Mouse (Mus musculus) limb, embryonic 10.5 days (tissue): ENCODE results near the gene 2210016F16Rik. TPM values are rescaled to one million over a fixed set of nuclear protein-coding genes. Genes with fewer than 3 reads are reported as not detected.
"Not testable (repeated sequence)": the region's sequence is repeated elsewhere in the genome, so short reads cannot be mapped to it uniquely, and the experiment has no call there.

Source experiments
- DNase-seq: peaks from one replicate; pipeline ENCODE4 v3.0.0-alpha.2; 2017; ENCODE audit warnings: low spot score
- H3K27ac ChIP-seq: fragments of 300-500 bp; sonication (generic); 2 replicates; pipeline ENCODE4 v1.5.1; 2016; ENCODE audit warnings: mild to moderate bottlenecking
- H3K27me3 ChIP-seq: fragments of 300-500 bp; sonication (generic); 2 replicates; pipeline ENCODE4 v1.6.1; 2016; ENCODE audit warnings: low read depth, mild to moderate bottlenecking; ENCODE audit not compliant: poor library complexity, severe bottlenecking
- H3K36me3 ChIP-seq: fragments of 300-500 bp; sonication (generic); 2 replicates; pipeline ENCODE4 v1.6.1; 2016; ENCODE audit warnings: mild to moderate bottlenecking, moderate library complexity
- H3K4me1 ChIP-seq: fragments of 300-500 bp; sonication (generic); 2 replicates; pipeline ENCODE4 v1.6.1; 2016
- H3K4me3 ChIP-seq: fragments of 300-500 bp; sonication (generic); 2 replicates; pipeline ENCODE4 v1.5.1; 2016; ENCODE audit warnings: mild to moderate bottlenecking, moderate library complexity
- H3K9me3 ChIP-seq: fragments of 300-500 bp; sonication (generic); replicated peaks from 2 replicates; pipeline ENCODE4 v1.6.1; 2016; ENCODE audit warnings: mild to moderate bottlenecking
- WGBS: fragments of 180-500 bp; shearing (Covaris S2); methylation state at CpG from one replicate; pipeline ENCODE4 v1.1.7; 2016; 5-methylcytosine and 5-hydroxymethylcytosine counted together
- polyA plus RNA-seq: library from polyadenylated mRNA; unstranded; fragments of >200 nt; fragmentation: Nextera tagmentation; extraction: Ambion mirVana; gene quantifications from 2 replicates; pipeline ENCODE4 v1.2.1, GENCODE M21; 2016

Gene 2210016F16Rik
- polyA plus RNA-seq, 1 experiment from 2014 or later = 23.5 TPM

GRCm38 (mm10) chr13:58367641-58368040, 17.4 kb downstream of the 2210016F16Rik start:
- H3K27ac ChIP-seq = no peak overlapping the region
- no peaks in the 10 kb centered on the region for H3K4me1 ChIP-seq
- no peaks in the 10 kb centered on the region for H3K27me3 ChIP-seq
- no peaks in the 10 kb centered on the region for H3K36me3 ChIP-seq
- no peak for DNase-seq
- H3K4me3 ChIP-seq = no peak overlapping the region
- 73% methylated on average over 1 of the region's 1 CpGs for WGBS
- H3K9me3 ChIP-seq = no peaks in the 10 kb centered on the region

- H3K9me3 ChIP-seq = no peaks in the 10 kb centered on the region
Measured at GRCm38 (mm10) chr13:58366373-58366772, 18.7 kb downstream of the 2210016F16Rik start.

DNA sequence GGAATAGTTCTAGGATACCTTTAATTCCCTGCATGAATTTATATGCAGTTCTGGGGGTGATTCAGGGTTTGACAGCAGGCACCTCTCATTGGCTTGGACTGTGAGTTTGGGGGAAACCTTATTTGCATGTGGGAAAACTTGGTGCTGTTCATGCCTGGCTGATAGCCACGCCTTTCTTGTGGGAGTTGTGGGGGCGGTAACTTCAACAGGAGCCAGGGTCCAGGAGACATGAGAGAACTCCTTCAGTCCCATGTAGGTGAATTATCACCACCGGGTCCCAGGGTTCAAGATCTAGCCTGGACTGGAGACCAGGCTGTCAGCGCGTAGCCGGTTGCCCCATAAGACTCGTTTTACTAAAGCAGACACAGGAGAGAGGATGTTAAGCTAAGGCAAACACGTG, 19.8 kb downstream of the 2210016F16Rik start:
- WGBS = 83% methylated on average over 8 of the region's 8 CpGs
- H3K4me1 ChIP-seq, DNase-seq, H3K9me3 ChIP-seq, H3K4me3 ChIP-seq, H3K36me3 ChIP-seq, H3K27ac ChIP-seq, H3K27me3 ChIP-seq: not testable (repeated sequence)

More at GRCm38 (mm10) chr13:58366373-58366772, 18.7 kb downstream of the 2210016F16Rik start:
- Histone ChIP-seq H3K36me3 (no peaks in the 10 kb centered on the region), H3K4me1 (no peaks in the 10 kb centered on the region), H3K27me3 (no peaks in the 10 kb centered on the region), H3K4me3 (no peak overlapping the region), H3K27ac (no peak overlapping the region)
- 91% methylated on average over 3 of the region's 3 CpGs for WGBS
- DNase-seq = no peak

DNA sequence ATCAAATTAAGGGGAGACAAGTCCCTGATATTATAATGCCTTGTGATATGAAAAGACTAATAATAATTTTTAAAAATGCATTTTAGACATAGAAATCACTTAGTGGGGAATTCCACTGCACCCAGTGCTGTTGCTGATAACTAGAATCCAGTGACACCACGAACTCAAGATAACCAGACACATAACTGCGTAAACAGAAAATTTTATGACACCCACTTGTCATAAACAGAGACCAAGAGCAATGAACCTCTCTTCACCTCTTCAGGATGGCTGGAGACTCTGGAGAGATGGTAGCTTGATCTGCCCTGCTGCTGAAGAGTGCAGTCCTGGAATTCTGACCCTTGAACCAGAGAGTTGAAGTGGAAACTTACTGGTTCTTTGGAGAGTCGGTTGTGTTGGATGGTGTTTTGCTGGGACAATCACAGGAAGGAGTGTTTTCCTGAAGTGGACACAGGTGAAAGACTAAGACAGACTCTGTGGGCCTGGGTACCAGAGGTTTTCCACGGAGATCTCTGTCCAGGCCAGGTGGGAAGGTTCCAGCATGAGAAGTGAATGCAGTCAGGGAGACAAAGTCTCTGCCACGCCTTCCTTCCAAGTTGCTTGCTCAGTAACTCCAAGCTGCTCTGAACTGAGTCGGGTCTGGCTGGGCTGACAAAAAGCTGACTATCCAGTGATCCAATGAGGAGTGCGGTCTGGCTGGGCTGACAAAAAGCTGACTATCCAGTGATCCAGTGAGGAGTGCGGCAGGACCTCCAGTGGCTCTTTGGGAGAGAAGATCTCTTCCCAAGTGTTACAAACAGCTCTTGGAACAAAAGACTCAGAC, 20.5 kb downstream of the 2210016F16Rik start:
- H3K36me3 ChIP-seq = no peaks in the 10 kb centered on the region
- H3K4me1 ChIP-seq = no peaks in the 10 kb centered on the region
- no peak overlapping the region for H3K4me3 ChIP-seq
- peak; percentile 19 for DNase-seq
- no peaks in the 10 kb centered on the region for H3K9me3 ChIP-seq
- no peaks in the 10 kb centered on the region for H3K27me3 ChIP-seq
- no peak overlapping the region for H3K27ac ChIP-seq
- 84% methylated on average over 8 of the region's 8 CpGs for WGBS

GRCm38 (mm10) chr13:58359304-58359653, 25.7 kb downstream of the 2210016F16Rik start:
- DNase-seq = no peak
- Histone ChIP-seq H3K4me1 (peaks cover 12% of the 10 kb centered on the region), H3K27me3 (peaks cover 6% of the 10 kb centered on the region; the same call in 1 of the 2 replicates), H3K9me3 (no peaks in the 10 kb centered on the region), H3K36me3 (no peaks in the 10 kb centered on the region), H3K4me3 (peak overlapping the region; percentile 90), H3K27ac (peak overlapping the region; percentile 81)
- WGBS = 4% methylated on average over 7 of the region's 7 CpGs

DNA sequence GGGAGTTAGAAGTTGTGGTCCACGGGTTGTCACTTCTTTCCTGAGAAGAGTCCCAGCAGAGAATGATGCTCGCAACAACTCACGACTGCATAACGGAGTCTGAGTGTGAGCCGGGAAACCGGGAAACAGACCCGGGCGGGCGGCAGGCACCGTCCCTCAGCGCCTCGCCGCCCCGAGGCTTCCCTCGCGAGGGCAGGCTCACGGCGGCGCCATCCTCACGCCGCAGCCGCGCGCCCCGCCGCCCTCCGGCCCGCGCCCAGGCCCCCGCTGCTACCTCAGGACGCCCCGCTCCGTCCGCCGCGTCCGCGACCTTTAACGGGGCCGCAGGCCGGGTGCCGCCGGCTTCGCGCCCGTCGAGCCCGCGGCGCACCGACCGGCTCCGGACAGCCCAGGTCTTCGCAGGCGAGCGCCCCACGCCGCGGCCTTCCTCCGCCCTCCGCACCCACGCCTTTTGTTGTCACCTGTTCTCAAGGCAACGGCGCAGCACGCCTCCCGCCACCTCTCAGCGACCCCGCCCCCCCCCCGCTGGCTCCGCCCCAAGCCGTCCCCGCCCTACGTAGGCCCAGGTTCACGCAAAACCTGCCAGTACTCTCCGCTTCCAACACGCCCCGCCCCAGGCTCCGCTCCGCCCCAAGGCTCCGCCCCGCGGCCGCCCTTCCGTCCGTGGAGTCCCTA, 26.3 kb downstream of the 2210016F16Rik start, which contains the start of gene Kif27:
Gene Kif27 (minus strand): TSS at position 494 of the 675 bp plus-strand sequence.
- 1% methylated on average over 84 of the region's 85 CpGs for WGBS
- Histone ChIP-seq H3K27me3 (peaks cover 6% of the 10 kb centered on the region; the same call in 1 of the 2 replicates), H3K4me3 (peak within 1 kb of the TSS; percentile 90), H3K36me3 (no peaks in the 10 kb centered on the region), H3K27ac (peak within 1 kb of the TSS; percentile 81), H3K4me1 (peaks cover 12% of the 10 kb centered on the region), H3K9me3 (no peaks in the 10 kb centered on the region)
- DNase-seq = peak; percentile 93

DNA sequence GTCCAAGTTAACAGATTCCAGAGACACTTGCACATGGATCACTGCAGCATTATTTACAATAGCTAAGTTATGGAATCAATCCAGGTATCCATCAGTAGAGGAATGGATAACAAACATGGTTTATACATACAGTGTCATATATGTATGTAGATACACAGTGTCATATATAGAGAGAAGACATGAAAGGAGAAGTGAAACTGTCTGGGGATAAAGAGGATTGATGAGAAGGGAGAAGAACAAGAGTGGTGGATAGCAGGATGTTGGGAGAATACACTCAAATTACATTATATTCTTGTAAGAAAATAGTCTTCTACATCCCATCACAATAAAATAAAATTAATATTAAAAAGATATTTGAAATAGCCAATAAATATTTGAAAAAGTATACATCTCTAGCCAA, 32.0 kb downstream of the 2210016F16Rik start:
- Histone ChIP-seq H3K27me3 (peaks cover 6% of the 10 kb centered on the region; the same call in 1 of the 2 replicates), H3K4me1 (no peaks in the 10 kb centered on the region), H3K9me3 (no peaks in the 10 kb centered on the region), H3K27ac (no peak overlapping the region), H3K36me3 (no peaks in the 10 kb centered on the region), H3K4me3 (no peak overlapping the region)
- no peak for DNase-seq

DNA sequence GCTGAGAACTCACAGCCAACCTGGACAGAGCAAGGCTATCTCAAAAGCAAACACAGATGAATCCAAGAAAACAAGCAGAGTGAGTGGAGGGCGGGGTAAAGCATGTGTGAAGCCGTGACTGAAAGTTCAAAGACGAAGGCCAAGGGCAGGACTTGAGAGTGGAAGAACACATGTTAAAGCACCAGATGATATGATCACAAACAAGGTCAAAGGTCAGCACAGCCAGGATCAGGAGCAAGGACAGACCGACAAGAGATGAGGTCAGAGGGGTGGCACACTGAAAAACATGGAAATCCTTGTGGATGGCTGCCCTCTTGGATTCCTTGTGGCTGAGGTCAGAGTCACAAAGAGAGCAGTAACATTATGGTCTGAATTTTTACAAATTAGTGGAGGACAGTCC, 34.4 kb downstream of the 2210016F16Rik start:
- no peaks in the 10 kb centered on the region for H3K4me1 ChIP-seq
- H3K9me3 ChIP-seq = no peaks in the 10 kb centered on the region
- no peak overlapping the region for H3K27ac ChIP-seq
- no peak overlapping the region for H3K4me3 ChIP-seq
- H3K36me3 ChIP-seq = no peaks in the 10 kb centered on the region
- 67% methylated on average over 4 of the region's 4 CpGs for WGBS
- DNase-seq = no peak
- no peaks in the 10 kb centered on the region for H3K27me3 ChIP-seq

DNA sequence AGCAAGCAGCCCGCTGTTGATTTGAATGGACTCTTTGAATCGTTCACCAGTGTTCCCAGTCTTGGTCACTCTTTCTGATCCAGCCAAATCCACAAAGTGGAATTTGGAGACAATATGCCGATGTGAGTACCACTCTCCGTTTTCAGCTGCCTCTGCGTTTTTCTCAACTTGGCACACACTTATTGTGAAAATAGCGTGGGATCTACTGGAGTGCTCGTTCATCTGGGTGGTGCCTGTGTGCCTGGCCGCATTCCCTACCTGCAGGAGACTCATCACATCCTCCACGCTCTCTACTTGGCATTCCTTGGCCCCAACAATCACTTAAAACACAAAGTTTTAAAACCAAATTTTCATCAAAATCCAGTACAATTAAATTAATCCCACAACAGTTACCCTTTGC, 40.5 kb downstream of the 2210016F16Rik start:
- Histone ChIP-seq H3K36me3 (no peaks in the 10 kb centered on the region), H3K27me3 (no peaks in the 10 kb centered on the region), H3K9me3 (no peaks in the 10 kb centered on the region), H3K4me1 (no peaks in the 10 kb centered on the region), H3K4me3 (no peak overlapping the region), H3K27ac (no peak overlapping the region)
- WGBS = 88% methylated on average over 9 of the region's 9 CpGs
- no peak for DNase-seq

GRCm38 (mm10) chr13:58337456-58337855, 47.6 kb downstream of the 2210016F16Rik start:
- Histone ChIP-seq H3K4me1 (no peaks in the 10 kb centered on the region), H3K36me3 (no peaks in the 10 kb centered on the region), H3K4me3 (no peak overlapping the region), H3K27ac (no peak overlapping the region), H3K27me3 (no peaks in the 10 kb centered on the region), H3K9me3 (no peaks in the 10 kb centered on the region)
- no peak for DNase-seq
- WGBS = 82% methylated on average over 12 of the region's 12 CpGs

DNA sequence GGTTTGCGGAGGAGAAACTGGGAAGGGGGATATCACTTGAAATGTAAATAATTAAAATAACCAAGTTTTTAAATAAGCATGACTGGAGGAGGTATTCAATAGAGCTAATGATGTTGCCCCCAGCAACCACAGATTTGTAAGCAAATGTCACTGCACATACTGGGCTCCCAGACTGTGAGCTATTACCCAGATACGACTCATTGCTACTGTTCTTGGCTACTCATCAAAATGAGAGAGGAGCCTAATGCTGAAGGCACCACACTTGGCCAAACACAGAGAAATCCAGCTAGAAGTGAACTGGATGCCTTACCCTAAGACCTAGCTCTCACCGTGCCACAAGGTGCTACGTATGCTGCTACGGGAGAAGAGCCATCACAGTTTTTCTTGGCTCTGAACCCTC, 50.9 kb downstream of the 2210016F16Rik start:
- H3K9me3 ChIP-seq = no peaks in the 10 kb centered on the region
- no peak for DNase-seq
- no peak overlapping the region for H3K4me3 ChIP-seq
- no peaks in the 10 kb centered on the region for H3K27me3 ChIP-seq
- no peaks in the 10 kb centered on the region for H3K4me1 ChIP-seq
- WGBS = 94% methylated on average over 5 of the region's 5 CpGs
- no peak overlapping the region for H3K27ac ChIP-seq
- no peaks in the 10 kb centered on the region for H3K36me3 ChIP-seq
